Mouse (Mus musculus) stomach, embryonic 14.5 days (tissue): ENCODE data around the gene Arhgap24. TPM values are rescaled to one million over a fixed set of nuclear protein-coding genes. Genes with fewer than 3 reads are reported as not detected.
A peak's percentile ranks its signal among the peaks of the same experiment; 100 is the strongest.

Source experiments
- ATAC-seq: fragments of 200-750 bp; cut with Nextera tagmentation; 2 replicates; pipeline ENCODE4 v1.8.0; 2017; ENCODE audit warnings: low read depth, moderate TSS enrichment; ENCODE audit not compliant: insufficient number of reproducible peaks, insufficient read depth, low FRiP score
- H3K27ac ChIP-seq: fragments of 300-500 bp; sonication (generic); 2 replicates; pipeline ENCODE4 v1.5.1; 2014; ENCODE audit warnings: mild to moderate bottlenecking, low read length, moderate library complexity, mixed read lengths
- H3K27me3 ChIP-seq: fragments of 300-500 bp; sonication (generic); 2 replicates; pipeline ENCODE4 v1.6.1; 2014; ENCODE audit warnings: low read length, control low read depth, mixed read lengths; ENCODE audit not compliant: control insufficient read depth, insufficient read depth
- H3K36me3 ChIP-seq: fragments of 300-500 bp; sonication (generic); 2 replicates; pipeline ENCODE4 v1.6.1; 2014; ENCODE audit warnings: mild to moderate bottlenecking, control low read depth, low read length, moderate library complexity, mixed read lengths; ENCODE audit not compliant: control insufficient read depth, insufficient read depth
- H3K4me1 ChIP-seq: fragments of 300-500 bp; sonication (generic); 2 replicates; pipeline ENCODE4 v1.6.1; 2014; ENCODE audit warnings: low read length, control low read depth, mixed read lengths; ENCODE audit not compliant: control insufficient read depth, insufficient read depth
- H3K4me2 ChIP-seq: fragments of 300-500 bp; sonication (generic); replicated peaks from 2 replicates; pipeline ENCODE4 v1.6.1; 2014; ENCODE audit warnings: low read depth, low read length, control low read depth
- H3K4me3 ChIP-seq: fragments of 300-500 bp; sonication (generic); 2 replicates; pipeline ENCODE4 v1.5.1; 2014; ENCODE audit warnings: low read depth, low read length, control low read depth
- H3K9ac ChIP-seq: fragments of 300-500 bp; sonication (generic); replicated peaks from 2 replicates; pipeline ENCODE4 v1.6.1; 2014; ENCODE audit warnings: low read depth, mild to moderate bottlenecking, control low read depth, low read length, moderate library complexity, mixed read lengths
- H3K9me3 ChIP-seq: fragments of 300-500 bp; sonication (generic); 2 replicates; pipeline ENCODE4 v1.6.1; 2016; ENCODE audit warnings: low read depth, low read length, control low read depth; ENCODE audit not compliant: control insufficient read depth
- WGBS: fragments of 180-500 bp; shearing (Covaris S2); extraction: QIAGEN DNeasy Blood & Tissue Kit; methylation state at CpG from one replicate; pipeline ENCODE4 v1.1.7; 2014; 5-methylcytosine and 5-hydroxymethylcytosine counted together
- polyA plus RNA-seq: library from polyadenylated mRNA; unstranded; fragments of >200 nt; fragmentation: Nextera tagmentation; extraction: Ambion mirVana; gene quantifications from 2 replicates; pipeline ENCODE4 v1.2.1, GENCODE M21; 2014

The Arhgap24 gene
- polyA plus RNA-seq, 1 experiment from 2014 or later: 27.3 TPM

- 58% methylated on average over 6 of the region's 6 CpGs for WGBS
- H3K9me3 ChIP-seq: no peaks in the 10 kb centered on the region
- no peaks in the 10 kb centered on the region for H3K27me3 ChIP-seq
- H3K4me2 ChIP-seq: no peak overlapping the region
- peaks cover 10% of the 10 kb centered on the region; the same call in 1 of the 2 replicates for H3K4me1 ChIP-seq
- no peak overlapping the region for H3K9ac ChIP-seq
- H3K36me3 ChIP-seq: no peaks in the 10 kb centered on the region
- no peak overlapping the region for H3K4me3 ChIP-seq
- H3K27ac ChIP-seq: no peak overlapping the region
- no peak for ATAC-seq
Observed at GRCm38 (mm10) chr5:102702581-102702980, 221.4 kb downstream of the Arhgap24 start.

GRCm38 (mm10) chr5:102703325-102704099 is 222.3 kb downstream of the Arhgap24 start:
- H3K27me3 ChIP-seq: no peaks in the 10 kb centered on the region
- no peak overlapping the region for H3K9ac ChIP-seq
- H3K36me3 ChIP-seq: no peaks in the 10 kb centered on the region
- H3K4me1 ChIP-seq: peaks cover 10% of the 10 kb centered on the region; the same call in 1 of the 2 replicates
- no peak overlapping the region for H3K4me3 ChIP-seq
- WGBS: 46% methylated on average over 5 of the region's 5 CpGs
- ATAC-seq: no peak
- H3K27ac ChIP-seq: no peak overlapping the region
- no peak overlapping the region for H3K4me2 ChIP-seq
- H3K9me3 ChIP-seq: no peaks in the 10 kb centered on the region

DNA sequence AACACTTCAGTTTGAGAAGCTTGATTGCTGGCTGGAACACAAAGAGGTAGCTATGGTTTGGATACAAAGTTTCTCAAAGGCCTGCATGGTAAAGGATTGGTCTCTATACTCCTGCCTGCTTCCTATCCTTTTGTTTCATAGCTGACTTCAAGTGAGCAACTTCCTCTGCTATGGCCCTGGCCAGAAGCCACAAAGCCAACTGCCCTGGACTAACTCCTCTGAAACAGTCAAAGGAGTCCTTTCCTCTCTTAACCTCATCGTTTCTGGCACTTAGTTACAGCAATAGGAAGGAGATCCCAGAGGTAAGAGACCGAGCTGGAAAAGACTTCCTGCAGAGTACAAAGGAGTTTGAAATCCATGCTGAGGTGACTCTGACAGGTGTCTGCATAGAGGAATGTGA is 224.0 kb downstream of the Arhgap24 start:
- Histone ChIP-seq H3K27ac (no peak overlapping the region), H3K4me3 (no peak overlapping the region), H3K4me1 (peaks cover 10% of the 10 kb centered on the region; the same call in 1 of the 2 replicates), H3K36me3 (no peaks in the 10 kb centered on the region), H3K4me2 (no peak overlapping the region), H3K9ac (no peak overlapping the region), H3K9me3 (no peaks in the 10 kb centered on the region), H3K27me3 (no peaks in the 10 kb centered on the region)
- no peak for ATAC-seq
- 26% methylated on average over 2 of the region's 2 CpGs for WGBS

DNA sequence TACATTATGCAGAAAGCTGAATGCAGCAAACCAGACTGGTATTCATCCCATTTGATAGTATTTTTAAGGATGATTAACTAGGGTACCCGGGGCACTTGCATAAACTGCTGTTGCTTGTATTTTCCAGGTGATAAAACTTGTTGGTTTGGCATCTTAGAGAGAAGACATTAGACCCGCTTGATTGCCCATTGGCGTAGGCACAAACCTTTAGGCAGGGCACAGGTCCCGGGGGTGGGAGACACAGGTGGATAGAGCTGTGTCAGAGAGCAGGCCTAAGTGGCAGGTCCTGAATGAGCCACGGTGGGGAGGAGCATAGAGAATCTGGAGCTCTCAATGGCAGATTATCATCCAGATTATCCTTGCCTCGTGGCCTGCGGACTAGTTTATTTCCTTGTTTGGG is 229.1 kb downstream of the Arhgap24 start:
- Histone ChIP-seq H3K27me3 (no peaks in the 10 kb centered on the region), H3K27ac (no peak overlapping the region), H3K9ac (no peak overlapping the region), H3K4me2 (no peak overlapping the region), H3K9me3 (no peaks in the 10 kb centered on the region), H3K36me3 (no peaks in the 10 kb centered on the region), H3K4me3 (no peak overlapping the region), H3K4me1 (0 out of 2 replicates have a peak, but pooled peaks cover 2% of the 10 kb centered on the region)
- no peak for ATAC-seq
- WGBS: 87% methylated on average over 7 of the region's 7 CpGs

DNA sequence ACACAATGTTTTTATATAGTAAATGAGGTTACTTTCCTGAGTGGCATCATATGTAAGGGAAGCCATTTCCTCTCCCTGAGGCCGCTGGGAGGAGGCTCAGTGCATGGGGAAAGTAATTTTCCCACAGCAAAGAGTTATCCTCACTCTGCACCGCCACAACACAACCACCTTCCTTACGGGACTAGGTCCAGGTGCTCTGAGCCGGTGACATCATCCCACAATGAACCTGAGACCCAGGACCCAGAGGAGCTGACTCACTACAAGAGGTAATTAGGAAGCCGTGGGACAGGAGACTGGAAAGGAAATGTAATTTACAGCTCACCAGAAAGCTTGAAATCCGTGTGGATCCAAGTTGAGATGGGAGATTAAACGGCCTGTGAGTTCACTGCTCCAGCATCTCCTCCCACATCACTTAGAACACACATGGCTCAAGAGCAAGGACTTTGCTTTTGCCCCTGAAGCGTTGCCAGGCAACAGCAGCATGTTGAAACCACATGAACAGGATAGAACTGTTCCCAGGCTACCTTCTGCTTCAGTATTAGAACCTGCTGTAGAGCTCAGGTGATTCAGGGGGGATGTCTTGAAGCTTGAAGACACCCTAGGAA is 238.3 kb downstream of the Arhgap24 start:
- Histone ChIP-seq H3K36me3 (no peaks in the 10 kb centered on the region), H3K4me2 (no peak overlapping the region), H3K27me3 (no peaks in the 10 kb centered on the region), H3K27ac (no peak overlapping the region), H3K9ac (no peak overlapping the region), H3K4me1 (peaks cover 7% of the 10 kb centered on the region; the same call in 1 of the 2 replicates), H3K4me3 (no peak overlapping the region), H3K9me3 (no peaks in the 10 kb centered on the region)
- ATAC-seq: no peak
- 52% methylated on average over 8 of the region's 8 CpGs for WGBS

DNA sequence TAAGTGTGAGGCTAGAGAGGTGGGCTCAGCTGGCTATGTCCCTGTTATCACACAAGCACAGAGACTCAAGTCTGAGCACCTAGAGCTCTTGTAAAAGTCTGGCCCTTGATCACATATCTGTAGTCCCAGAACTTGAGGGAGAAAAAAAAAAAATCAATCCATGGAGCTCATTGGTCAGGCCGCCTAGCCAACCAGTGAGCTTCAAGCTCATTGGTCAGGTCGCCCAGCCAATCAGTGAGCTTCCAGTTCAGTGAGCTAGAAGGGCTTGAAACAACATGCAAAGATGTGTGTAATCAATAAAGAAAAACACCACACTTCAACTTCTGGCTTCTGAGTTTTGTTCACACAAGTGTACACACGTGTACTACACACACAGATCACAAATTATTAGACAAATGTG is 242.4 kb downstream of the Arhgap24 start:
- Histone ChIP-seq H3K27me3 (no peaks in the 10 kb centered on the region), H3K9me3 (no peaks in the 10 kb centered on the region), H3K27ac (no peak overlapping the region; the same call in 1 of the 2 replicates), H3K9ac (no peak overlapping the region), H3K36me3 (no peaks in the 10 kb centered on the region), H3K4me1 (peaks cover 11% of the 10 kb centered on the region; the same call in 1 of the 2 replicates), H3K4me3 (no peak overlapping the region), H3K4me2 (no peak overlapping the region)
- ATAC-seq: no peak
- 93% methylated on average over 3 of the region's 3 CpGs for WGBS

DNA sequence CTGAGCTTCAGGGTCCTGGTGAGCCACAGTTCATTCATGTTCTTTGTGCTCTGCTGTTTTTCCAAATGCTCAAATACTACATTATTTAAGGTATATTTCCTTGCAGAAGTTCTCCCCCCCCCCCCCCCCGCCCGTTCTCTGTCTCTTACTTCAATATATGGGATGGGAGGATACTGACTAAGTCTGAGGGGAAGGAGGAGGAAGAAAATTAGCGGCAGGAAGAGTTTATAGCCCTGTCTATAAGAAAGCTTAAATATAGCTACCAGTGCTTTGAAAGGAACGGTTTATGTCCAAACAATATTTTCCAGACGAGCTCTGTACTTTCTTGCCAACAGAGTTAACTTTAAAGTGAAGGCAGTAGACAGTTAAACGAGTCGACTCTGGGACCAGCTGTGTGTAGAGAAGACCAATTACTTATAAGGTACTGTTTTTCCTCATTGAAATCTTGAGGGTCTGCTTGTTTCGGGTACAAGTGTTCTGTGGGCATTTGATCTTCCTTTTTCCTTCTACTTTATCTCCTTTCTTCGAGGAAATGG is 243.7 kb downstream of the Arhgap24 start:
- peak; percentile 68; the same call in 1 of the 2 replicates for ATAC-seq
- Histone ChIP-seq H3K36me3 (no peaks in the 10 kb centered on the region), H3K4me2 (peak overlapping the region; percentile 32), H3K4me1 (peaks cover 17% of the 10 kb centered on the region), H3K9me3 (no peaks in the 10 kb centered on the region), H3K9ac (no peak overlapping the region), H3K27ac (peak overlapping the region; percentile 77), H3K27me3 (no peaks in the 10 kb centered on the region), H3K4me3 (peak overlapping the region; percentile 23)
- WGBS: 14% methylated on average over 9 of the region's 9 CpGs

- Histone ChIP-seq H3K27ac (peak overlapping the region; percentile 77), H3K27me3 (no peaks in the 10 kb centered on the region), H3K36me3 (no peaks in the 10 kb centered on the region), H3K4me2 (peak overlapping the region; percentile 32), H3K4me3 (peak overlapping the region; percentile 23), H3K9me3 (no peaks in the 10 kb centered on the region), H3K4me1 (peaks cover 18% of the 10 kb centered on the region), H3K9ac (no peak overlapping the region)
- no peak for ATAC-seq
- WGBS: 36% methylated on average over 6 of the region's 6 CpGs
Observed at GRCm38 (mm10) chr5:102725365-102725764, 244.2 kb downstream of the Arhgap24 start.
